Mouse (Mus musculus) thymus, adult 2 months (tissue): Measurements from ENCODE around the gene Gcnt3.

Experiments used
- CTCF ChIP-seq: fragments of 200-500 bp; IDR thresholded peaks from 2 replicates; pipeline ENCODE4 v1.5.1; 2012; ENCODE audit warnings: mild to moderate bottlenecking, control low read depth, low read length, moderate library complexity, borderline replicate concordance; ENCODE audit not compliant: control insufficient read depth, poor library complexity, insufficient read depth; ENCODE audit errors: extremely low read depth
- POLR2A ChIP-seq: fragments of 200-500 bp; IDR thresholded peaks from 2 replicates; pipeline ENCODE4 v1.6.1; 2012; ENCODE audit warnings: mild to moderate bottlenecking, low read length, control low read depth, moderate library complexity; ENCODE audit not compliant: control insufficient read depth, poor library complexity, insufficient read depth; ENCODE audit errors: extremely low read depth

- TF ChIP-seq CTCF (no peak), POLR2A (no peak)
Observed at GRCm38 (mm10) chr9:69994547-69994946, 43.3 kb downstream of the Gcnt3 start.
